Mouse (Mus musculus) testis, adult 2 months (tissue): ENCODE data around the gene Ppm1l. TPM values are rescaled to one million over a fixed set of nuclear protein-coding genes. Genes with fewer than 3 reads are reported as not detected.

Experiments
- H3K27ac ChIP-seq: fragments of 200-500 bp; 2 replicates; pipeline ENCODE4 v1.5.1; 2012; ENCODE audit warnings: low read depth, low read length; ENCODE audit not compliant: control insufficient read depth, insufficient read depth
- H3K27me3 ChIP-seq: fragments of 200-500 bp; 2 replicates; pipeline ENCODE4 v1.6.1; 2012; ENCODE audit warnings: mild to moderate bottlenecking, low read length, moderate library complexity; ENCODE audit not compliant: control insufficient read depth, insufficient read depth
- H3K36me3 ChIP-seq: fragments of 200-500 bp; 2 replicates; pipeline ENCODE4 v1.6.1; 2012; ENCODE audit warnings: mild to moderate bottlenecking, low read length; ENCODE audit not compliant: control insufficient read depth, insufficient read depth
- H3K4me1 ChIP-seq: fragments of 200-500 bp; 2 replicates; pipeline ENCODE4 v1.6.1; 2012; ENCODE audit warnings: low read length; ENCODE audit not compliant: control insufficient read depth, insufficient read depth
- H3K4me3 ChIP-seq: fragments of 200-500 bp; 2 replicates; pipeline ENCODE4 v1.5.1; 2012; ENCODE audit warnings: low read depth, mild to moderate bottlenecking, low read length, moderate library complexity, mixed read lengths; ENCODE audit not compliant: control insufficient read depth
- CTCF ChIP-seq: fragments of 200-500 bp; IDR thresholded peaks from 2 replicates; pipeline ENCODE4 v1.5.1; 2012; ENCODE audit warnings: low read depth, mild to moderate bottlenecking, inconsistent platforms, low read length, moderate library complexity; ENCODE audit not compliant: control insufficient read depth, insufficient read depth, insufficient replicate concordance
- POLR2A ChIP-seq: fragments of 200-500 bp; IDR thresholded peaks from 2 replicates; pipeline ENCODE4 v1.6.1; 2012; ENCODE audit warnings: low read depth, mild to moderate bottlenecking, inconsistent platforms, low read length, moderate library complexity; ENCODE audit not compliant: control insufficient read depth
- polyA plus RNA-seq: library from polyadenylated mRNA; depleted of rRNA; stranded (reverse); fragments of >200 nt; gene quantifications from 2 replicates; pipeline ENCODE4 v1.2.3, GENCODE M21; 2012

The Ppm1l gene
- polyA plus RNA-seq, 1 experiment, result 2.2 TPM

DNA sequence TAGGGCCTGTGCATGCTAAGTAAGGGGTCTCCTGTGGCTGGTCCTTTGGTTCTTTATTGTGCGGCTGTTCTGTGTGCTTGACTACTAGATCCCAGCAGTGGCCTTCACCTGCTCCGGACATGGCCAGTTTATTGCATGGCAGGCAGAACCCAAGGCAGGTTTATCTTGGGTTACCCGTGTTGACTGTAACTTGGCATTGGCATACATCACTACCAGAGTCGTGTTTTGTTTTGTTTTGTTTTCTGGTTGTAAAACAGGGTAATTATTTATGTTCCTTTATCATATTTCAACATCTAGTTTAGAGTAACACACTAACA is 32.2 kb downstream of the Ppm1l start:
- Histone ChIP-seq H3K36me3 (no peaks in the 10 kb centered on the region), H3K27ac (no peak overlapping the region), H3K4me1 (no peaks in the 10 kb centered on the region), H3K4me3 (no peak overlapping the region), H3K27me3 (no peaks in the 10 kb centered on the region)
- TF ChIP-seq CTCF, result no peak
- no peak for TF ChIP-seq POLR2A

DNA sequence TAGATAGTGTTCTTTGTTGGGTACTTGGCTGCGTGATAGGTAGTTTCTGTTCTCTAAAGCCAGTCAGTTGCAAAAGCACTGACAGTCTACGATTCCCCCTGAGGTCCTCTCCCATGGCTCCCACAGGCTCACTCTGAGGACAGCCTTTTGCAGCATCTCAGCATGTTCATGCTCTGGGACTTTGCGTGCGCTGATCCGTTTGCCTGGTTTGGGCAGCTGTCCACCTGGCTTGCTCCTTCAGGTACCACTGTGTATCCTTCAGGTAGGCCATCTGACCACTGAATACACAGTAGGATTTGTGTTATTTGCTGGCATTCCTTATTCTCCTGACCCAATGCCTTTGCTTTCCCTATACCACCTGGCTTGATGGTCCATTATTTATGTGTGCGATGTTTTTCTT is 33.3 kb downstream of the Ppm1l start:
- TF ChIP-seq POLR2A (no peak), CTCF (no peak)
- no peak overlapping the region for H3K27ac ChIP-seq
- H3K27me3 ChIP-seq, result no peaks in the 10 kb centered on the region
- H3K36me3 ChIP-seq, result no peaks in the 10 kb centered on the region
- no peak overlapping the region for H3K4me3 ChIP-seq
- H3K4me1 ChIP-seq, result no peaks in the 10 kb centered on the region

DNA sequence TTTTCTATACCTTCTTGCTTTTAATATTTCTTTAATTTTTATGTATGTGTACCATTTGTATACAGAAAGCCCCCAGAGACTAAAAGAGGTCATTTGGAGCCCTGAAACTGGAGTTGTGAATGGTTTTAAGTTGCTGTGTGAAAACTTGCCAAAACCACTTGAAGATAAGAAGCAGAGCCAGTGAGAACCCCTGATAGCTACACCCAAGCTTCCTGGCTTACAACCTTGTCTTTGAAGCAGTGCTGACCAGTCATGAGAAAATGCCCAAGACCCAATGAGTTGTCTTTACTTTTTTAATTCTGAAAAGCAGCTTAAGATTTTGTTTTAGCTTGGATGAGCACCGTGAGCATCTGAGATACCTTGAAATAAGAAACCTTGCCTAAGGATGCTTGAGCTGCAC is 35.5 kb downstream of the Ppm1l start:
- Histone ChIP-seq H3K27me3 (no peaks in the 10 kb centered on the region), H3K36me3 (no peaks in the 10 kb centered on the region), H3K27ac (no peak overlapping the region), H3K4me3 (no peak overlapping the region), H3K4me1 (no peaks in the 10 kb centered on the region)
- TF ChIP-seq CTCF (no peak), POLR2A (no peak)

GRCm38 (mm10) chr3:69354681-69355080 is 38.0 kb downstream of the Ppm1l start:
- Histone ChIP-seq H3K36me3 (no peaks in the 10 kb centered on the region), H3K4me1 (no peaks in the 10 kb centered on the region), H3K27me3 (no peaks in the 10 kb centered on the region), H3K27ac (no peak overlapping the region), H3K4me3 (no peak overlapping the region)
- no peak for TF ChIP-seq POLR2A
- no peak for TF ChIP-seq CTCF

GRCm38 (mm10) chr3:69356078-69356665 is 39.5 kb downstream of the Ppm1l start:
- Histone ChIP-seq H3K36me3 (no peaks in the 10 kb centered on the region), H3K27ac (no peak overlapping the region), H3K27me3 (no peaks in the 10 kb centered on the region), H3K4me1 (no peaks in the 10 kb centered on the region), H3K4me3 (no peak overlapping the region)
- TF ChIP-seq POLR2A (no peak), CTCF (no peak)

DNA sequence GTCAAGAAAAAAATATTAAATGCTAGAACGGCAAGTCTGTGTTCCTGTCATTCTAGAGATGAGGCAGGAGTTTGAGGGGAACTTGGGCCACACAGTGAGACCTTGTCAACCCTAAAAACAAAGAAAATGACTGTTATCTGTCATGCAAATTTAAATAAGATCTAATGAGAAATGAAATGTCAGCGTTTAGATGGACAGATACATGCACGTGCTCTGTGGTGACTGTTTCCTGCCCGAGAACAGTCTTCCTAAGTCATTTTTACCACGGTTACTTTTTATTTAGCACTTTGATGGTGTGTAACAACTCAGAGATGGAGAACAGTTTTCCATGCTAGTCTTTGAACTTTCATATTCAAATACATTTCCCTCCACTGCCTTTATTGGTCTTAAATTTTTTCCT is 40.1 kb downstream of the Ppm1l start:
- no peaks in the 10 kb centered on the region for H3K27me3 ChIP-seq
- no peaks in the 10 kb centered on the region for H3K4me1 ChIP-seq
- TF ChIP-seq POLR2A (no peak), CTCF (no peak)
- H3K4me3 ChIP-seq, result no peak overlapping the region
- no peak overlapping the region for H3K27ac ChIP-seq
- no peaks in the 10 kb centered on the region for H3K36me3 ChIP-seq

DNA sequence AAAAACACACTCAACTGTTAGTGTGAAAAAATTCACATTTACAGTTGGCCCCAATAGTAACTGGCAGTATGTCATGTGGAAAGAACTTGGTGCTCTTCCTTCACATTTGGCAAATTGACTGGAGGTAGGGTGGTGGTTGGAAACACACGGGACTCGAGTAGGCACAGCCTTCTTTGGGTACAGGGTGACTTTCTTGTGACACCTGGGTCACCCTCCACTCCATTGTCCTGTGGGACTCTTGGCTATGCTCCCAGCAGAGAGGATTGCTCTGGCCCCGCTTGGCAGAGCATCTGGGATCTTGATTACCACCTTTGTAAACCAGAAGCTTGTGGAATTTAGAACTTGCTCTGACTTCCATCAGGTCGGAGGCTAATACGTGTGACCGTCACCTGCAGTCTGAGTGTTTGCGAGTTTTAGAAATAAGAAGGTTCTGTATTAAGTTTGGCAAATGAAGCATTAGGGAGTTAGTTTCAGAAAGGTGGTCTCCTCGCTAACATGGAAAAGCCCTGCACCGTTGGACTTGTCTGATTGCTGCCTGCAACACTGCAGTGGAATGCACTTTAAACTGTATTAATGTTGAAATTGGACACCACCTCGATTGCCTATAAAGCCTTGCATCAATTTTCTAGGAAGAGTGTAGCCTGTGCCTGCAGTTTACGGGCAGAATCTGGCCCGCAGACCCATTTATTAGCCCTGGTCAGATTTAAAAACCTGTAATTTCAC is 41.4 kb downstream of the Ppm1l start:
- Histone ChIP-seq H3K4me3 (no peak overlapping the region), H3K27ac (no peak overlapping the region), H3K27me3 (no peaks in the 10 kb centered on the region), H3K4me1 (no peaks in the 10 kb centered on the region), H3K36me3 (no peaks in the 10 kb centered on the region)
- no peak for TF ChIP-seq POLR2A
- TF ChIP-seq CTCF, result no peak

DNA sequence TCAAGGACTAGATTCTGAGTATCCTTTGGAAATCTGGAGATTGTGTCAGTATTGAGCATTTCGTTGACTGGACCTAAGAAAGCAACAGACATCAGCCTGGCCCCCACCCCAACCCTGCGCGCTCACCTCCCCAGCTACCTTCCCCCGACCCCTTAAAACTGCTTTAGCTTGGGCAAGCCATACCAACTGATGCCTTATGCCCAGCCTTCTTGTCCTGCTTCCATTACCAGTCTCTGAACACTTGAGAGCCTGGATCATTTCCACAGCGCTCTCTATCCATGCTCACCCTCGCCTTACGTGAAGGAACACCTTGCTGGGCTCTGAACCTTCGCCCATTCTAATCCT is 41.9 kb downstream of the Ppm1l start:
- H3K4me1 ChIP-seq, result no peaks in the 10 kb centered on the region
- H3K27ac ChIP-seq, result no peak overlapping the region
- H3K4me3 ChIP-seq, result no peak overlapping the region
- TF ChIP-seq POLR2A (no peak), CTCF (no peak)
- H3K27me3 ChIP-seq, result no peaks in the 10 kb centered on the region
- H3K36me3 ChIP-seq, result no peaks in the 10 kb centered on the region
